Mouse (Mus musculus): ENCODE results near the gene Robo1.

DNA sequence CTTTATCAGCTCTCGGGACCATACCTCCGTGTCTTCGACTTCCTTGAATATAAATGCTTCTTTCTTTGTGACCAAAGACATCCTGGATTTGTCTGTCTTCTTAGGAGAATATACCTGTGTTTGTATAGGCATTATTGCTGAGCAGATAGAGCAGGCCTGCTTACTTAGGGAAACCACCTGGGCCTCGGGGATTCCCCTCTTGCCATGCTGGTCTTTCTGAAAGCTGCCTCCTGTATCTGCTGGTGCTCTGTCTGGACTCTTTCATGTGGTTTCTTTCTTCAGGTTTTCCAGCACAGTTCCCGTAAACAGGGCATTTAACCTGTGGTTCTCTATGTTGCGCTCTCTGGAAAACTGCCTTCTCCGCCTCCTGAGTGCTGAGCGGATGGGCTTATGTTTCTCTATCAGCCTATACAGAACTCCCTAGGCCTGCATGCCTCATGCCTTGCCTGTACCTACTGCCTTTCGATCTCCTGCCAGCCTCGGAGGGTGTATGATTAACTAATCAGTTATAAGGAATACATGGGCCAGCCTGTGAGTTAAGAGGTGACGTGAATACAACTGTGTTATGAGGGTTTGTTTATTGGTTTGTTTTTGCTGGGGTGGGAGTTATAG lies 370.9 kb downstream of the Robo1 start:
- TF ChIP-seq CTCF (IDR thresholded peaks at IDR 0.05; ENCODE audit: insufficient read depth, low read depth, low read length) (no peak), POLR2A (IDR thresholded peaks at IDR 0.05; ENCODE audit: insufficient read depth, low read depth, low read length) (no peak)
